In genomic region chr12:111016807-111017206, GRCm38 (mm10) we compare ENCODE assay signal across 17 mouse cellular contexts. TPM values are rescaled to one million over a fixed set of nuclear protein-coding genes. Genes with fewer than 3 reads are reported as not detected.
DNase-seq lines count a peak whose midpoint lies in the region; ATAC-seq and TF ChIP-seq lines count a peak whose summit lies in the region.
"Had no signal": no experiment of that assay in that cellular context is flagged by ENCODE, and none has a peak within 500 bp of the region (broad histone marks: within the 10 kb centered on the region; RNA-seq: fewer than 3 reads in every experiment).

No protein-coding gene starts in this region.

- WGBS in stomach, postnatal 0 days = 83% methylated on average over 3 of the region's 3 CpGs
- 78% methylated on average over 3 of the region's 3 CpGs for WGBS in limb, embryonic 10.5 days

- peaks cover 22% of the 10 kb centered on the region for H3K4me1 ChIP-seq in bone marrow macrophage, adult 2 months (ENCODE audit: control insufficient read depth, insufficient read depth, low read length)
- no peaks in the 10 kb centered on the region for H3K4me1 ChIP-seq in stomach, postnatal 0 days (replicated peaks; ENCODE audit: control insufficient read depth, insufficient read depth)
- H3K4me1 ChIP-seq in limb, embryonic 10.5 days = no peaks in the 10 kb centered on the region; the same call in 1 of the 2 replicates
- H3K4me1 ChIP-seq: forebrain, embryonic 13.5 days; hindbrain, embryonic 15.5 days had no signal

- no peaks in the 10 kb centered on the region for H3K27me3 ChIP-seq in stomach, postnatal 0 days (ENCODE audit: control insufficient read depth, insufficient read depth, low read length)
- no peaks in the 10 kb centered on the region for H3K27me3 ChIP-seq in limb, embryonic 10.5 days (ENCODE audit: low read depth, poor library complexity, severe bottlenecking)
- H3K27me3 ChIP-seq: forebrain, embryonic 13.5 days; heart, embryonic 12.5 days; hindbrain, embryonic 15.5 days had no signal

- 0 out of 2 replicates have a peak, but pooled peaks have one; percentile 22 for ATAC-seq in stomach, postnatal 0 days (ENCODE audit: low FRiP score, low TSS enrichment)
- ATAC-seq: forebrain, embryonic 13.5 days; forebrain, postnatal 0 days; intestine, postnatal 0 days had no signal

- peak overlapping the region; percentile 9; the same call in 1 of the 2 replicates for H3K4me3 ChIP-seq in bone marrow macrophage, adult 2 months (ENCODE audit: insufficient read depth, low read length)
- no peak overlapping the region for H3K4me3 ChIP-seq in stomach, postnatal 0 days (ENCODE audit: low read depth, low read length)
- H3K4me3 ChIP-seq in limb, embryonic 10.5 days = no peak overlapping the region
- H3K4me3 ChIP-seq: forebrain, embryonic 13.5 days; heart, embryonic 12.5 days; hindbrain, embryonic 15.5 days had no signal

- no peak for TF ChIP-seq EP300 in stomach, postnatal 0 days (optimal IDR thresholded peaks at IDR 0.05)

- H3K27ac ChIP-seq in bone marrow macrophage, adult 2 months (ENCODE audit: insufficient read depth, low read depth, low read length) = peak overlapping the region; percentile 78
- H3K27ac ChIP-seq in stomach, postnatal 0 days (replicated peaks) = no peak overlapping the region
- H3K27ac ChIP-seq in limb, embryonic 10.5 days = no peak overlapping the region
- H3K27ac ChIP-seq: forebrain, embryonic 13.5 days; hindbrain, embryonic 15.5 days had no signal

- H3K36me3 ChIP-seq in stomach, postnatal 0 days (ENCODE audit: control insufficient read depth, insufficient read depth, low read length) = no peaks in the 10 kb centered on the region
- H3K36me3 ChIP-seq in limb, embryonic 10.5 days = no peaks in the 10 kb centered on the region
- H3K36me3 ChIP-seq: heart, embryonic 12.5 days; hindbrain, embryonic 15.5 days had no signal

- H3K9me3 ChIP-seq in stomach, postnatal 0 days (ENCODE audit: control insufficient read depth, low read length) = no peaks in the 10 kb centered on the region
- H3K9me3 ChIP-seq in limb, embryonic 10.5 days (replicated peaks) = no peaks in the 10 kb centered on the region
- H3K9me3 ChIP-seq: forebrain, embryonic 13.5 days; hindbrain, embryonic 15.5 days had no signal

- no peak for TF ChIP-seq CTCF in bone marrow macrophage, adult 2 months (IDR thresholded peaks at IDR 0.05; ENCODE audit: low read depth, low read length)
- TF ChIP-seq CTCF in stomach, postnatal 0 days (IDR thresholded peaks at IDR 0.05; ENCODE audit: low read depth) = no peak

- no peak overlapping the region for H3K9ac ChIP-seq in stomach, postnatal 0 days (ENCODE audit: low read length)
- H3K9ac ChIP-seq: forebrain, embryonic 13.5 days; forebrain, postnatal 0 days; heart, embryonic 12.5 days; hindbrain, embryonic 15.5 days had no signal

- peak; percentile 28 to 70 for DNase-seq in adrenal gland, adult (ENCODE audit: inconsistent age in 2 of 2, low spot score in 1 of 2)
- no peak for DNase-seq in adrenal gland, postnatal 36 days
- peak; percentile 93 for DNase-seq in 416B (ENCODE audit: low read depth)
- no peak for DNase-seq in stomach, postnatal 0 days (ENCODE audit: low spot score)
- DNase-seq in natural killer cell, adult 2 months (ENCODE audit: low spot score in 2 of 2) = no peak
- no peak for DNase-seq in limb, embryonic 10.5 days (ENCODE audit: low spot score)
- DNase-seq: adrenal gland, postnatal 14 days; cerebellum, adult 11-12 months; cerebellum, adult 9-10 months; cerebellum, postnatal 25 days; forebrain, postnatal 0 days; gastrocnemius, postnatal 14 days had no signal

- no peak overlapping the region for H3K4me2 ChIP-seq in stomach, postnatal 0 days (replicated peaks; ENCODE audit: low read depth)
- H3K4me2 ChIP-seq: forebrain, embryonic 13.5 days; heart, embryonic 12.5 days; hindbrain, embryonic 15.5 days had no signal

- no peak for TF ChIP-seq POLR2A in bone marrow macrophage, adult 2 months (IDR thresholded peaks at IDR 0.05; ENCODE audit: borderline replicate concordance, low read depth, low read length)

RNA-seq across cellular contexts. Expression of gene Rcor1, which starts 22.3 kb away (rescaled TPM):
- total RNA-seq in adrenal gland, postnatal 36 days (2021) = 10 to 100 TPM; 44.1 to 67.8 TPM
- 26.2 and 33.8 TPM in 2 replicates for polyA plus RNA-seq in bone marrow macrophage, adult 2 months (2012; ENCODE audit: insufficient read depth, insufficient read length, missing spikeins)
- polyA plus RNA-seq in stomach, postnatal 0 days (2015; fragmentation: Nextera tagmentation; extraction: Ambion mirVana) = 7.9 and 10.5 TPM in 2 replicates
- 7.9 and 9.1 TPM in 2 replicates for polyA plus RNA-seq in limb, embryonic 10.5 days (2016; fragmentation: Nextera tagmentation; extraction: Ambion mirVana)

RNA-seq across cellular contexts. Expression of gene Ankrd9, which starts 38.0 kb away (rescaled TPM):
- 10 to 100 TPM; 25.6 to 39.4 TPM for total RNA-seq in adrenal gland, postnatal 36 days (2021)
- polyA plus RNA-seq in bone marrow macrophage, adult 2 months (2012; ENCODE audit: insufficient read depth, insufficient read length, missing spikeins) = 2.2 and 2.3 TPM in 2 replicates
- polyA plus RNA-seq in stomach, postnatal 0 days (2015; fragmentation: Nextera tagmentation; extraction: Ambion mirVana) = 25.1 and 25.9 TPM in 2 replicates
- polyA plus RNA-seq in limb, embryonic 10.5 days (2016; fragmentation: Nextera tagmentation; extraction: Ambion mirVana) = 15.2 and 17.2 TPM in 2 replicates

Comparison
In these comparisons a context has a peak if more than half of its experiments do, and no peak if none do; other contexts are left out.
1. DNase-seq: peak in adrenal gland, adult (2 of 2) and 416B (single experiment); none in adrenal gland, postnatal 36 days (0 of 2), stomach, postnatal 0 days (single experiment), natural killer cell, adult 2 months (0 of 2) and limb, embryonic 10.5 days (single experiment).